Mouse (Mus musculus) forebrain, embryonic 10.5 days (tissue): ENCODE measurements around the gene Snx15. TPM values are rescaled to one million over a fixed set of nuclear protein-coding genes. Genes with fewer than 3 reads are reported as not detected.

ENCODE experiments used
- DNase-seq: peaks from one replicate; pipeline ENCODE4 v3.0.0-alpha.2; 2017; ENCODE audit warnings: low spot score; ENCODE audit errors: extremely low spot score
- H3K27ac ChIP-seq: fragments of 300-500 bp; sonication (generic); 2 replicates; pipeline ENCODE4 v1.5.1; 2016; ENCODE audit warnings: mild to moderate bottlenecking
- H3K27me3 ChIP-seq: fragments of 300-500 bp; sonication (generic); 2 replicates; pipeline ENCODE4 v1.6.1; 2016; ENCODE audit warnings: mild to moderate bottlenecking; ENCODE audit not compliant: poor library complexity, severe bottlenecking
- H3K36me3 ChIP-seq: fragments of 300-500 bp; sonication (generic); replicated peaks from 2 replicates; pipeline ENCODE4 v1.6.1; 2016; ENCODE audit warnings: mild to moderate bottlenecking, moderate library complexity
- H3K4me1 ChIP-seq: fragments of 300-500 bp; sonication (generic); 2 replicates; pipeline ENCODE4 v1.6.1; 2016
- H3K4me3 ChIP-seq: fragments of 300-500 bp; sonication (generic); 2 replicates; pipeline ENCODE4 v1.5.1; 2016; ENCODE audit warnings: mild to moderate bottlenecking, moderate library complexity
- H3K9me3 ChIP-seq: fragments of 300-500 bp; sonication (generic); 2 replicates; pipeline ENCODE4 v1.6.1; 2016; ENCODE audit warnings: mild to moderate bottlenecking, moderate library complexity
- WGBS: fragments of 180-500 bp; shearing (Covaris S2); methylation state at CpG from one replicate; pipeline ENCODE4 v1.1.7; 2016; 5-methylcytosine and 5-hydroxymethylcytosine counted together
- polyA plus RNA-seq: library from polyadenylated mRNA; unstranded; fragments of >200 nt; fragmentation: Nextera tagmentation; extraction: Ambion mirVana; gene quantifications from 2 replicates; pipeline ENCODE4 v1.2.1, GENCODE M21; 2016

Gene Snx15
- 24.1 and 25.6 TPM in 2 replicates for polyA plus RNA-seq

- Histone ChIP-seq H3K36me3 (no peaks in the 10 kb centered on the region), H3K4me3 (peak within 1 kb of the TSS; percentile 64), H3K27ac (peak within 1 kb of the TSS; percentile 88), H3K27me3 (no peaks in the 10 kb centered on the region), H3K4me1 (peaks cover 23% of the 10 kb centered on the region), H3K9me3 (no peaks in the 10 kb centered on the region)
- peak; percentile 91 for DNase-seq
- WGBS: under 1% methylated on average over 32 of the region's 32 CpGs
These were observed at the start of gene Snx15 for GRCm38 (mm10) chr19:6127760-6128341. Snx15 (minus strand) TSS chr19:6128304.

- no peak for DNase-seq
- Histone ChIP-seq H3K36me3 (no peaks in the 10 kb centered on the region), H3K27me3 (no peaks in the 10 kb centered on the region), H3K9me3 (peaks cover 5% of the 10 kb centered on the region; the same call in 1 of the 2 replicates), H3K4me1 (peaks cover 7% of the 10 kb centered on the region), H3K27ac (no peak overlapping the region), H3K4me3 (no peak overlapping the region)
- WGBS: 50% methylated on average over 5 of the region's 5 CpGs
These were observed 46.7 kb upstream of the Snx15 start for GRCm38 (mm10) chr19:6174771-6175170.

GRCm38 (mm10) chr19:6171215-6171614 is 43.1 kb upstream of the Snx15 start:
- Histone ChIP-seq H3K9me3 (no peaks in the 10 kb centered on the region; the same call in 1 of the 2 replicates), H3K27ac (no peak overlapping the region), H3K4me1 (peaks cover 7% of the 10 kb centered on the region), H3K36me3 (no peaks in the 10 kb centered on the region), H3K4me3 (no peak overlapping the region), H3K27me3 (no peaks in the 10 kb centered on the region)
- WGBS: 89% methylated on average over 8 of the region's 8 CpGs
- DNase-seq: no peak

- H3K36me3 ChIP-seq: no peaks in the 10 kb centered on the region
- DNase-seq: no peak
These were observed 38.6 kb upstream of the Snx15 start for GRCm38 (mm10) chr19:6166750-6167149.

GRCm38 (mm10) chr19:6163872-6164547 is 35.9 kb upstream of the Snx15 start:
- no peak for DNase-seq
- Histone ChIP-seq H3K27ac (no peak overlapping the region), H3K4me1 (no peaks in the 10 kb centered on the region), H3K9me3 (no peaks in the 10 kb centered on the region; the same call in 1 of the 2 replicates), H3K27me3 (no peaks in the 10 kb centered on the region), H3K4me3 (no peak overlapping the region), H3K36me3 (no peaks in the 10 kb centered on the region)
- WGBS: 83% methylated on average over 10 of the region's 10 CpGs

More at GRCm38 (mm10) chr19:6166750-6167149, 38.6 kb upstream of the Snx15 start:
- Histone ChIP-seq H3K4me1 (no peaks in the 10 kb centered on the region), H3K4me3 (no peak overlapping the region), H3K27ac (no peak overlapping the region), H3K9me3 (no peaks in the 10 kb centered on the region; the same call in 1 of the 2 replicates), H3K27me3 (no peaks in the 10 kb centered on the region)
- WGBS: 78% methylated on average over 4 of the region's 4 CpGs

GRCm38 (mm10) chr19:6157220-6157619 is 29.1 kb upstream of the Snx15 start:
- no peak for DNase-seq
- WGBS: 82% methylated on average over 6 of the region's 6 CpGs
- Histone ChIP-seq H3K27me3 (no peaks in the 10 kb centered on the region), H3K27ac (no peak overlapping the region), H3K4me1 (peaks cover 8% of the 10 kb centered on the region; the same call in 1 of the 2 replicates), H3K4me3 (no peak overlapping the region), H3K36me3 (no peaks in the 10 kb centered on the region), H3K9me3 (no peaks in the 10 kb centered on the region)

- H3K9me3 ChIP-seq: no peaks in the 10 kb centered on the region
- H3K27me3 ChIP-seq: no peaks in the 10 kb centered on the region
- peaks cover 8% of the 10 kb centered on the region; the same call in 1 of the 2 replicates for H3K4me1 ChIP-seq
- no peak overlapping the region for H3K27ac ChIP-seq
- DNase-seq: no peak
- no peaks in the 10 kb centered on the region for H3K36me3 ChIP-seq
- H3K4me3 ChIP-seq: no peak overlapping the region
- 65% methylated on average over 8 of the region's 8 CpGs for WGBS
These were observed 28.3 kb upstream of the Snx15 start for GRCm38 (mm10) chr19:6156372-6156771.

GRCm38 (mm10) chr19:6155174-6155573 is 27.1 kb upstream of the Snx15 start:
- Histone ChIP-seq H3K9me3 (no peaks in the 10 kb centered on the region), H3K4me3 (no peak overlapping the region), H3K36me3 (no peaks in the 10 kb centered on the region), H3K4me1 (peaks cover 8% of the 10 kb centered on the region; the same call in 1 of the 2 replicates), H3K27me3 (no peaks in the 10 kb centered on the region), H3K27ac (no peak overlapping the region)
- 83% methylated on average over 9 of the region's 9 CpGs for WGBS
- DNase-seq: no peak

- H3K36me3 ChIP-seq: no peaks in the 10 kb centered on the region
- H3K4me1 ChIP-seq: peaks cover 16% of the 10 kb centered on the region
- no peak overlapping the region for H3K4me3 ChIP-seq
- H3K27ac ChIP-seq: no peak overlapping the region
- no peak for DNase-seq
- 83% methylated on average over 5 of the region's 5 CpGs for WGBS
- no peaks in the 10 kb centered on the region for H3K27me3 ChIP-seq
- H3K9me3 ChIP-seq: no peaks in the 10 kb centered on the region
These were observed 16.7 kb upstream of the Snx15 start for GRCm38 (mm10) chr19:6144842-6145241.

- H3K4me3 ChIP-seq: peak within 1 kb of the TSS; percentile 75
- H3K36me3 ChIP-seq: peaks cover 23% of the 10 kb centered on the region
- H3K9me3 ChIP-seq: no peaks in the 10 kb centered on the region
- under 1% methylated on average over 15 of the region's 15 CpGs for WGBS
- H3K4me1 ChIP-seq: peaks cover 23% of the 10 kb centered on the region
- no peaks in the 10 kb centered on the region for H3K27me3 ChIP-seq
- peak; percentile 84 for DNase-seq
- H3K27ac ChIP-seq: peak within 1 kb of the TSS; percentile 98
These were observed 13.3 kb upstream of the Snx15 start, which contains the start of gene Arl2 for GRCm38 (mm10) chr19:6141394-6141749. Arl2 (minus strand) TSS chr19:6141548.

GRCm38 (mm10) chr19:6140678-6141393 is 12.7 kb upstream of the Snx15 start, which contains the start of gene Batf2:
Batf2 (plus strand) TSS chr19:6140983.
- Histone ChIP-seq H3K27ac (peak within 1 kb of the TSS; percentile 98), H3K36me3 (peaks cover 28% of the 10 kb centered on the region), H3K4me1 (peaks cover 29% of the 10 kb centered on the region), H3K27me3 (no peaks in the 10 kb centered on the region), H3K4me3 (peak within 1 kb of the TSS; percentile 75), H3K9me3 (no peaks in the 10 kb centered on the region)
- DNase-seq: peak; percentile 97
- WGBS: under 1% methylated on average over 68 of the region's 68 CpGs

- WGBS: 10% methylated on average over 16 of the region's 16 CpGs
- Histone ChIP-seq H3K4me1 (peaks cover 34% of the 10 kb centered on the region), H3K27ac (peak overlapping the region; percentile 98), H3K27me3 (no peaks in the 10 kb centered on the region), H3K36me3 (peaks cover 33% of the 10 kb centered on the region), H3K9me3 (no peaks in the 10 kb centered on the region), H3K4me3 (peak overlapping the region; percentile 75)
- DNase-seq: no peak
These were observed 12.2 kb upstream of the Snx15 start for GRCm38 (mm10) chr19:6140374-6140677.

- Histone ChIP-seq H3K9me3 (no peaks in the 10 kb centered on the region), H3K4me3 (peak overlapping the region; percentile 75), H3K4me1 (peaks cover 40% of the 10 kb centered on the region), H3K27me3 (no peaks in the 10 kb centered on the region), H3K36me3 (peaks cover 40% of the 10 kb centered on the region), H3K27ac (peak overlapping the region; percentile 98; the same call in 1 of the 2 replicates)
- 91% methylated on average over 6 of the region's 6 CpGs for WGBS
- no peak for DNase-seq
These were observed 11.6 kb upstream of the Snx15 start for GRCm38 (mm10) chr19:6139701-6140100.
